Mouse (Mus musculus) cerebellum, adult 18-20 months (tissue): ENCODE measurements at regions not wholly inside any gene's neighbourhood (a gene's known extent, or its start where the extent isn't known, plus 50 kb on each side); places are given as distances from the start of the nearest gene placed in this dataset.

Experiments used
- DNase-seq, 2 experiments: peaks; one replicate each; pipeline ENCODE4 v3.0.0; 2021

- DNase-seq: no peak
These were observed 55.3 kb upstream of the Plcb1 start for GRCm38 (mm10) chr2:134730547-134730946.

GRCm38 (mm10) chr2:134726713-134727112 is 59.2 kb upstream of the Plcb1 start:
- peak in 1 of 2 experiments; percentile 2 for DNase-seq

GRCm38 (mm10) chr2:134724071-134724470 is 61.8 kb upstream of the Plcb1 start:
- DNase-seq: no peak

GRCm38 (mm10) chr2:134717815-134718362 is 68.0 kb upstream of the Plcb1 start:
- DNase-seq: no peak

- no peak for DNase-seq
These were observed 69.3 kb upstream of the Plcb1 start for GRCm38 (mm10) chr2:134716531-134716930.

GRCm38 (mm10) chr2:134714001-134714400 is 70.1 kb upstream of the Tmx4 start:
- DNase-seq: no peak

- no peak for DNase-seq
These were observed 64.8 kb upstream of the Tmx4 start for GRCm38 (mm10) chr2:134708754-134709153.

GRCm38 (mm10) chr2:134703067-134703466 is 59.1 kb upstream of the Tmx4 start:
- DNase-seq: no peak

- DNase-seq: no peak
These were observed 53.5 kb upstream of the Tmx4 start for GRCm38 (mm10) chr2:134697424-134697823.

- no peak for DNase-seq
These were observed 52.4 kb upstream of the Tmx4 start for GRCm38 (mm10) chr2:134696394-134696793.
